Mouse (Mus musculus): ENCODE measurements at regions not wholly inside any gene's neighbourhood (a gene's known extent, or its start where the extent isn't known, plus 50 kb on each side); places are given as distances from the start of the nearest gene placed in this dataset.
A peak's percentile ranks its signal among the peaks of the same experiment; 100 is the strongest.

DNA sequence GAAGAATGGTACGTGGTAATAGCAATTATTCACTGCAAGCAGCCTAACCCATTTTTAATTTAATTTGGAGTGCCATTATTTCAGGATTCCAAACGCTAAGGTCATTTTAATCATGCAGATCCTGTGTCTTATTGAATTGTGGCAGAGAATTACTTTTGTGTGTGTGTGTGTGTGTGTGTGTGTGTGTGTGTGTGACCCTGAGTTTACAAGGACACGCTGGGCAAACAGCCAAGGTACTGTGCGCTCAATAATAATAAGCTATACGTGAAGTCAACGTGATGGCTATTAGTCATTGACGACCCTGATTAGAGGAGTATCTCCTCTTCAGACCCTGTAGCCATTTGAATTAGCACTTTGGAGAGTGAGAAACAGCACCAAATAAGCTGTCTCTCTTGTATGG is 144.1 kb downstream of the Klf7 start:
- no peak for DNase-seq (ENCODE audit: low read depth, low spot score)

DNA sequence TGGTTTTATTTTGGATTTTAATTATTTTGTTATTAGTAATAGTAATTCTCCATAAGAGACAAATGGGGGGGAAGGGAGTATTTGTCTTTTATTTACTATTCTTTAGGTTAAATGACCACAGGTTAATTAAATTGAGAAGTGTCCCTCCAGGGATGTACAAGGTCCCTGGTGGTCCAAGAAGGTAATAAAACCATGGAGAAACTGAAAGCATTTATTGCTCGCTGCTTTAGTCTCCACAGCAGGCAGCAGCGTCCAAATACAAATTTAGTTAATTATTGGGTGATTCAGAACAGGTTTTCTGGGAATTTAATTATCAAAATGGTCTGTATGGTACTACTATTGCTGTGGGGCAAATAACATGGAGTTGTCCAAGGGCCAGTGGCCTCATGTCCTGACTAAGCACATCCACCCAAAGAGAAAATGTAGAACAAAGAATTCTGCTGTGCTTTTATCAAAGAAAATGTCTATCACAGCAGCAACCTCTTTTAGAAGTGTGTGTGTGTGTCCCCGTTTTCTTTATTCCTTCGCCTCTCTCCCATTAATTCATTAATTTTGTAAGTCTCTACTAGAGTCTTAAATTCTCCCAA is 144.7 kb downstream of the Klf7 start:
- DNase-seq (ENCODE audit: low read depth, low spot score) = no peak

DNA sequence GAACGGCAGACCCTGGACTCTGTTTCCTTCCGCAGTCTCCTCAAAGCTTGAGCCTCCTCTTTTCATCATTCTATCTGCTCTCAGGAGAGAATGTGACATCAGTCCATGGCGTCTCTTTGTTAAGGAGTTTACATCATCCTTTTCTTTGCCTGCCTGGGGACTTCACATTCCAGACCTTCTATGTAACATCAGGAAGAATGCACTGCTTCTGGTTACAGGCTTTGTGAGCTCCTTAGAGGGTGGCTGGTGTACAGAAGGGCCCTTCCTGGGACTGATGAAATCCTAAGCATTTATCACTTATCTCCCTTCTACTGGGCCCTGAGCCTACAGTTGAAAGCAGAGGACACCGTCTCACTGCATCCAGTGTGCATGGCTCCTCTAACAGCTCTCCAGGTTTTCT is 145.2 kb downstream of the Klf7 start:
- DNase-seq (ENCODE audit: low read depth, low spot score) = no peak

DNA sequence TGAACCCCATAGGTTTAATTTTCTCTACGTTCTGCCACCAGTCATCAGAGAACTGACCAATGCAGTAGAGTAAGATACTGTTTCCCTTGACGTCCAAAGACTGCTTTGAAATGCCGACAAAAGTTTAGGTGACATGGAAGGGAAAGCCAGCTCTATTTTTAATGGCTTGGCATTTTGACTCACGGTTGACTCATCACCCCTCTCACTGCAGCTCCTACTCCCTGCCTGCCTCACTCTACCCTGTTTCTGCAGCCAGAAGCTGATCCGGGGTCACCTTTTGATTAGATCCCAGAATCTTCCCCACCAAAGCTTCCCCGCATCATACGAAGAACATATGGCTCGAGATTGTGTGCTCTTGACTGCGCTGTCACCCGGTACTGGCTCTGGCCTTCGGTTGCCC is 154.2 kb downstream of the Klf7 start:
- DNase-seq (ENCODE audit: low read depth, low spot score) = no peak

DNA sequence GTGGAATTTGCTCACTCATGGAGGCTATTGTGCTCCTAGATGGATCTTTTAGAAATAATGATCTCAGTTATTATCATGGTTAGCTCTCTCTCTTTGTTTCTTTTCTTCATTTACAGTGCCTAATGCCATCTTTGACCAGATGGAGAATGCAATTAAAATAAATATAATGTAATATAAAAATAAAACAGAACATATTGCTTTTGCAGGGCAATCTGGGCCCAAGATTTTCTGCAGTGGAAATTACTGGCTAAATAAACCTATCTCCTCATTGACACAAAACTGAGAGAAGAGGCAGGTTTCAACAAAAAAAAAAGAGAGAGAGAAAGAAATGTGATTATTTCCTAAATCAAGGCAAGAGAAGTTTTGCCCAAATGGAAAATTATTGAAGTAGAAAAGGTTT is 156.6 kb downstream of the Klf7 start:
- no peak for DNase-seq (ENCODE audit: low read depth, low spot score)

DNA sequence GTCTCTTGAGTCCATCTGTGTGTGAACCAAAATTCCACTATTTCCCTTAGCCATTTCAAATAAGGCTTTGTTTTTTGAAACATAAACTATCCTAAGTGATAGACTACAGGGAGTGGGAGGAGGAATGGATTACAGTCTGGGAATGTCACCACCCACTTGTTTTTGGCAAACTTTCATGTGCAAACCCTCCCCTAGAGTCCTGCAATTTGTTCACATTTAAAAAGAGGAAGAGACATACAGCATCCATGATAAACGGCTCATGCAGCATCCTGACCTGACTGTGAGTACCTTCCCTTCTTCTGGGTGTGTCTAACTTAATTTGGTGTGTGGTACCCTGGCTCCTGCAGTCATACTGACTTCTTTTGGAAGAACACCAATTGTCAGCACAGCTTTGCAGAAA is 157.6 kb downstream of the Klf7 start:
- no peak for DNase-seq (ENCODE audit: low read depth, low spot score)

DNA sequence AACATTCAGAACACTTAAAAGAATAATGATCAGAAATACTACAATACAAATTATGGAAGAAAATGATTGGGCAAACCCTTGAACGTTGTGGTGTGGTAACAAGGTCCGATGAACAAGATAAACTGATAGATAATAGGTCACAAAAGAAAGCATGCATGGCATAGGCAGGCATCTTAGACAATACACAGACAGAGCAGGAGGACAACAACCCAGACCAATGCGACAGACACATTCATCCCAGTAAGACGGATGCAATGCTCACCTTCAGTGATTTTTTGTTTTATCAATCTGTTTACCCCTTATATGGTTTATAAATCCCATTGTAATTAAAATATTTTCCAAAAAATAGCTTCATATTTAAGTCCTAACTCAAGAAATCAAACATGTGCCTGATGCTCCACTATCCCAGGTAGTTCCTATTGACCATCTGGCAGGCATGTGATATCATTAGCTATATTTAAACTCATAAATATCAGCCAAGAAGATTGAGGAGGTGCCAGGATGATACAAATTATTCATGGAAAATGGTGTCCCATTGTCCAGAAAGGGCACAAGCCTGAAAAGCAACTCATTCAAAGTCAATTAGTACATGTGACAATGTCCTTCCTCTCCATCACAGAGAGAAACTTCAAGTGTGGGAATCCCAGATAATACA is 166.3 kb downstream of the Klf7 start:
- no peak for DNase-seq (ENCODE audit: low read depth, low spot score)

DNA sequence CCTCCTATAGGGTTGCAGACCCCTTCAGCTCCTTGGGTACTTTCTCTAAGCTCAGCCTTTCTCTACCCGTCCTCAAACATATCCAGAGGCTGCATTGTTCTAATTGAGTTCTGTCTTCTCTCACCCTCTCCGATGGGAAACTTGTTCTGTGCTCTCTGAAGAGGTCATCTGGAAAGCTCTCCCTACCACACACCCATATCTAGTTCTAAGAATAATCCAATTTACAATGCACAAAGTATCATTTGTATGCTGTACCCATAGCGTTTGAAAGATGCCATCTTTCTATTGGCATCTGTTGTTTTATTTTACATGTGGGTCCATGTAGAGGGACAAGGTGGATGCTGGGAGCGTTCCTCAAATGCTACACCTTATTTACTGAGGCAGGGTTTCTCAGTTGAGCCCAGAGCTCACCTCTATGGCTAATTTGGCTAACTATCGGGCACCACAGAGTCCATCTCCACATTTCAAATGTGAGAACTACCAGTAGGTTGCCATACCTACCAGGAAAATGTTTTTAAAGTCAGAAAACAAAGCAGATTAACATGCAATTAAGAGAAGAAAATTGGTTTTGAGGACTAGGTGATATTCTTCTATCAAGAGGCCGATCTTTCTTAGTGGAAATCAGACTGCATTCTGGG is 167.1 kb downstream of the Klf7 start:
- DNase-seq (ENCODE audit: low read depth, low spot score) = no peak

DNA sequence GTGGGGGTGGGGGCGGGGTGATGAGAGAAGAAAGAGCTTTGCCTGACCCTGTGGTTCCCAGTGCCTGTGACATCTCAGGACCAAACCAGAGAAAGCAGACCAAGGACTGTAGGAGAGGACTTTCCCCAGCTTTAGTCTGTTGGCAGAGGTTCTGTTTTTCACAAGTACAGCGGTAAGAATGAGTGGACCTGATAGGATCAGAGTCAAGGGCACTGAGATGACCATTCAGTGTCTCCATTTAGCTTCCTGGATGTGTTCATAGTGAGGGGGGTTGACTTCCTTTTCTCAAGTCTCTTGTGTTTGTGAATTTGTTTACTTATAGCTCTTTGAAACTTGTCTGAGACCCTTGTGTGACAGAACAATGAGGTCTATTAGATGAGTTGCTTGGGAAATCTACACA is 167.9 kb downstream of the Klf7 start:
- no peak for DNase-seq (ENCODE audit: low read depth, low spot score)

DNA sequence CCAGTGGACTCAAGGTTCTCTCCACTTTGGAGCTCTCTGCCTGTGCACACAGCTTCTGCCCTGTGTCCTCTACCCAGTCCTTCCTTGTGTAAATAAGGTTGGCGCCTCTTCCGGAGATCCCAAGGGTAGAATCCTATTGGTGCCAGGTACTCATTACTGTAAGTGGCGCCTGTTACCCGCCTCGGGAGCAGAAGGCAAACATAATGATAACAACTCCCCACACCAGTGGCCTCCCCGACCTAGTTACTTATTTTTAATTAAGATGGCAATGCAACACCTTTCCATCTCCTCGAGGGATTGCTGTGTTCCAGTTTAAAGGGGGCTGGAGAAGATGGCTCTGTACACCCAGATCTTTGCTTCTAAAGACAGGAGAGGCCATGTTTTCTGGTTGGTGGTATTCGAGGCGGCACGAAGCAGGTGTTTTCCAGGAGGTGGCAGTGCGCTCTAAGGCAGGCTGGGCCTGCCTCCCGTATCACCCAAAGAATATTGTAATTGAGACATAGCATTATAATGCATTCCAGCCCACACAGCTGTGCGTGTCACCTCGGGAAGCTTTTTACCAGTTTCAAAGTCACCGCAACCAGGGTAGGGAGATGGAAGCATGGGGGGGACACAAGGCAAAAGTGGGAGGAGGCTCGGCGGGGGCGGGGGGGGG is 168.7 kb downstream of the Klf7 start:
- DNase-seq (ENCODE audit: low read depth, low spot score) = peak; percentile 48

DNA sequence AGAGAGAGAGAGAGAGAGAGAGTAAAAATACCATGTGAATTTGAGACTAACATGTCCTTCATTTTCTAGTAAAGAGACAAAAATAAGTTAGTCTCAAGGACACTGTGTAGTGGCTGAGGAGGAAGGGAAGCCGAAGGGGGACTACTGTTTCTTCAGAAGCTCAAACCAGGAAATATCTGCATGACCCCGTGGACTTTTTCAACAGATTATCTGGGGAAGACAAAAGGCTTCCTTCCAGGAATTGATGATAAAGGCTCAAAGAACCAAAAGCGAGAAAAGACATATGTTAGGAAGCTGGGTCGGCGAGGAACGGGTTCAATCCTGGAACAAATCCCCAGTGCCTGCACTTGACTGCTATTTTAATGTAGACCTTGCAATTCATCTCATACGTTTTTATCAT is 170.4 kb downstream of the Klf7 start:
- no peak for DNase-seq (ENCODE audit: low read depth, low spot score)

DNA sequence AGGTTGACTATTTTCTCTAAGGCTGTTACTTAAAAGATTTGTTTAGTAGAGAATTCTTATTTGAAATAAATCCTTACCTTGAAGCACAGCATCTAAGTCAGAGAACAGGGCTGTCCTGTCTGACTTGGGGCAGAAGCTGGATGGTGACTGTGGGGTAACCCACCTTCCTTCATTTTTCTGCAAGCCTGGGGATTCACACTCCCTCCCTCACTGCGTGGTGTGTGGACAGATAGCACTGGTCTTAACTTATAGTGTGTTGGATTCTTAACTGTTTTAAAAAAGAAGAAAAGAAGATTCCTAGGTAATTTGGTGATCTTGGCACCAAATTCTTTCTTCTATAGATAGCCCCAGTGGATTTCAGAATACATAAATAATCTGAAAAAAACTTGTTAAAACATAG is 174.8 kb downstream of the Klf7 start:
- DNase-seq (ENCODE audit: low read depth, low spot score) = no peak

DNA sequence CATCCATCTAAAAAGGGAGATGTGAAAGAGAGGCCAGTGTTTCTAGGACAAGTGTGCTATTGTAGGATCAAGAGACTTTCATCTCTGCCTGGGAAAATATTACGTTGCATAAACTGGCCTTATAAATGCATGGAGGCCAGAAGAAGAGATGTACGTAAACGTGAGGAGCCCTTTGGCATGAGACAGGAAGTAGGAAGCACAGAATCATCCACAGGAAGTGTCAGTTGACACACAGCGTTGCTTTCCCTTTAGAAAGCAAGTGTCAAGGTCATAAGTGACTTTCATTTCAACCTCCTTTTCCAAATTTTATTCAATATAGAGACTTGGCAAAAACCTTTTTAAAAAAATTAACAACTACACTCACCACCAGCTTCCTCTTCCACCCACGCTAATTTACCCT is 175.2 kb downstream of the Klf7 start:
- DNase-seq (ENCODE audit: low read depth, low spot score) = no peak

DNA sequence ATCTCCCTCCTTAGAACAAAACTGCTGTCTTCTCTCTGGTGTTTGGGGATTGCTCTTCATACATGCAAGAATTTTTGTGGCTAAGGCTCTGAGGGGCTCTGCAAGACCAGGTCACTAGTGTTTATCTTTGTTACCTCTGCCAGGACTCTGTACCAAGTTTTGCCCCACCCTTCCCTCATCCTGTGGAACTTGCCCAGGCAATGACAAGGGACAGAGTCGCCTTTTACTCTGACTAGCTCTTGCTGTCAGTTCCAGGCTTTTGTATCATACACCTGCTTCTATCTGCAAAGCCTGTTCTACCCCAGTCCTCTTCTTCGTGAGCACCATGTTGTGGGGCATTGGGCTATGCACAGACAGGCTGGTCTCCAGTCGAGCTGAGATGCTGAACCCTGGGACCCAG is 175.7 kb upstream of the 4933402D24Rik start:
- no peak for DNase-seq (ENCODE audit: low read depth, low spot score)

DNA sequence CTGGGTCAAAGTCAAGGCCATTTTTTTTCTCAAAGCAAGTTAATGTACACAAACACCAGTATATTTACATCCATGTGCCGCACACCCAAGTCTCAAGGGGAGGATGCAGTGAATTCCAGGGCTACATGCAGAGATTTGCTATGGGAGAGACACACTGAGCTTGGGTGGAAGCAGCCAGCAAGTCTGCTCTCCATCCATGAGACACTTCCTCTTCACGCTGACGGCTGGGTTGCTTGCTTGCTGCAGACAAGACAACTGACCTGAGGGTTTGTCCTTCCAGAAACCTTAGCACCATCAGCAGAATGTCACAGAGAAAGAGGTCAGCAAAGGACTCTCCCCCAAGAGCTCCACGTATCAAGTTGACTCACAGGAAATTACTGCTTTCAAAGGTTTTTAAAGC is 169.3 kb upstream of the 4933402D24Rik start:
- DNase-seq (ENCODE audit: low read depth, low spot score) = no peak

DNA sequence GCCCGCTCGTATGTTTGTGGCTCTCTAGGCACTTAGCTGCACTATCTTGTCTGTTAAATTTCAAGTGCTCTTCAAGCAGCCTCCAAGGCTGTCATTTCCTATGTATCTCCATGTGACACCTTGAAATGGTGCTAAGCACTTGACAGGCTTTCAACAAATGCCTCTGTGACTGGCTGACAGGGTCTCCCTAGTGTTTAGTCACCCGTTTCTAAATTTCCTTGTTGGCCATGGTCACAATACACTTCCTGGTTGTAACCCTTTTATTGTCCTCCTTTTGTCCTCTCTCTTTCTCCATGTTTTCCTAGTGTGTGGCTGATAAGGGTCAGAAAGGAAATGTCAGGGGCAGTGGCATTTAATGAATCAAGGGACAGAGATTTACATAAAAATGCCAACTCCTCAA is 168.4 kb upstream of the 4933402D24Rik start:
- DNase-seq (ENCODE audit: low read depth, low spot score) = peak; percentile 15

DNA sequence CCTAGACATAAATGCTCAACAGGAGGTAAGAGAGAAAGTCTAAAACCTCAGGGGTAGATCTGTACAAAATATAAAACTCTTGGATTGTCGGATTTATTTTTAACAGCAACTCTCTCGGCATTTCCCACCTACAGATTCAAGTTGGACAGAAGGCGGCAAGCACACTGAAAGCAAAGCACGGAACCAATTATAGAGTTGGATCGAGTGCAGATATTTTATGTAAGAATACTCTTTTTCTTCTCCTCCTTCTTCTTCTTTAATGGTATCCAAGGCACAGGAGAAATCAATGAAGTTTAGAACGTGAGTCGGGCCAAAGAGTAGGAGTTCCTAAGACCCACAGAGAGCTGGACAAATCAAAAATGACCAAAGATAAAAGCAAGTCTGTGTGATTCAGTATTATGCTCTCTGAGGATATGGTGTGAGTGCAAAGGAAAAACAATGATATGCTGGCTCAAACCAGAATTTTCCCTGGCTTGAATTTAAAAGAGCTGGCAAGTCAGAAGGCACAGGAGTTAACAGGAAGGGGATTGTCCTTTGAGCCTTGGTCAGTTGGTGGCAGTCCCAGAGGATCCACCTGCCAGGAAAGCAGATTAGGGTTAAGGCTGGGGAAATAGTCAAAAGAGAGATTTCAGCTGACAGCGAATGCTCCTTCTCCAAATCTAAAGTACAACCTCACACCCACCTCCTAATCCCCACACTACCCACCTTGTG is 165.7 kb upstream of the 4933402D24Rik start:
- no peak for DNase-seq (ENCODE audit: low read depth, low spot score)

DNA sequence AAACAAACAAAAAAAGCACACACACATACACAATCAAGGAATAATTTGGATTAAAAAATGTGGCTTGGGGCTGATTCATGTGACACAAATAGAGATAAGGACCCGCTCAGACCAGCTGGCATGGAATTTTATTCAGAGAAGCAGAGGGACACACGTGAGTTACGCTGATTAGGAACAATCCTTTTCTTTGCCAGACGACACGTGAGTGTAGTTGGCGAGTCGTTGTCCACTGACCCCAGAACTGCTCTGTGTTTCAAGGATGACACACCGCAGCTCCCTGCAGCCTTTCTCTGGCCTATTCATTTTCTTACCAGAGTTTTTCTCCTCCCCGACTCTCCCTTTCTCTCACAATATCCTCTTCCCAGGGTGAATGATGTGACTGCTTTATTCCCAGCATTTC is 163.4 kb upstream of the 4933402D24Rik start:
- DNase-seq (ENCODE audit: low read depth, low spot score) = no peak

DNA sequence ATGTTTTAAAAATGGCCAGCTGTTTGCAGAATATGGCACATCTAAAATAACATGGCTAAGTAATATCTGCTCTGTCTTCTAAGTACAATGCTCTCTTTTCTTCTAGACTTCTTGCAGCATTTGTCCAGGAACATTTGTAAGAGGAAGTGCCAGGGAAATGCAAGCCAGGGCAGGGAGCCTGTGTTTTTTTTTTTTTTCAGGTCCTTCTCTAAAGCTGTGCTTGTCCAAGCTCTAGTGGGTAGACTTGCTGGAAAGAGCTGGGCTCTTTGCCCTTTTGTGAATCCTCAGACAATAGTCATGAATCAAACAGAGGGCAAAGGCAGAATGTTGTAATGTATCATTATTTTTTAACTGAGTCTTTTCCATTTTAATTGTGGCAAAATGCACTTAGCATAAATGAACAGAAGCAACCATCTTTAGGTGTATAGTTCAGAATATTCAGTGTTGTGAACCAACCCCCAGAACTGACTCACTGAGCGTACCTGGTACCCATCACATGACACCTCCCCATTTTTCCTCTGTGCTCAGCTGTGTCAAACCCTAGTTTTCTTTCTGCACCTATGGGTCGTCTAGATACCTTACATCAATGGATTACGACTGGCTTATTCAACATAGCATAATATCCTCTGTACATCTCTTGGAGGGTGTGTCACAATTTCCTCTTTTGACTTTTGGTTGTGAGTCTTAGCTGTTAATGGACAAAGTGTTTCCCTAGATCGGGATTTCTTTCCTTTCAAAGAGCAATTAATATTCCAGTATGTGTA is 160.5 kb upstream of the 4933402D24Rik start:
- DNase-seq (ENCODE audit: low read depth, low spot score) = no peak

DNA sequence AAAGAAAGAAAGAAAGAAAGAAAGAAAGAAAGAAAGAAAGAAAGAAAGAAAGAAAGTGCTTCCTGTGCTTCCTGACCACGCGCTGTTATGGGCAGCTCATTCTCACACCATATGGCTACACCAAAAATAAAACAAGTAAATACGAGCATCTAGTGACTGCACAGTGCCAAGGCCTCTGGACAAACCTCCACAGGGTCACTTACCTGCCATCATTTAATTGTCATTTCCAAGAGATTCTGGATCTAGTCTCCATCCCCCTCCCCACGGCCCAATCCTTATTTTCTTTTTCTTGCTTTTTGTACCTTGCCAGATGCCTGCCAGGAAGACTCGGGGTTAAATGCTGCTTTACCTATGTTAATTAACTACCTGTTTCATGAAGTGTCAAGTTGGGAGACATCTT is 159.8 kb upstream of the 4933402D24Rik start:
- DNase-seq (ENCODE audit: low read depth, low spot score) = no peak

DNA sequence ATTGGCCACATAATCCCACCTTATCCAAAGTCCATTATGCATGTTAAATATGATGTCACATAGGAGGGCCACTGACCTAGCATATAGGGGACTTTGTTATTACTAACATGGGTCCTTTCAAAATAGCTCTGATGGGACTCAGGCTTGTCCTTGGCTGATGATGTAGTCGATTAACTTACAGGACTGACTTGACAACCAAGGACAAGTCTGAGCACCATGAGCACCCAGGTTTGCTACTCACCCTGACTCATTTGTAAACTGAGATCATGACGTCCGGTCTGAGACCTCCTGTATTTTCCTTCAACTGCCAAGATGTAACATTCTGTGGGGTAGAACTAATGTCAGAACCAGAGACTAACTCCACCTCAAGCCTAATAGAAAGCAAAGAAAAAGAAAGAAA is 159.3 kb upstream of the 4933402D24Rik start:
- DNase-seq (ENCODE audit: low read depth, low spot score) = no peak
